Mouse (Mus musculus): ENCODE measurements at regions not wholly inside any gene's neighbourhood (a gene's known extent, or its start where the extent isn't known, plus 50 kb on each side); places are given as distances from the start of the nearest gene placed in this dataset.

DNA sequence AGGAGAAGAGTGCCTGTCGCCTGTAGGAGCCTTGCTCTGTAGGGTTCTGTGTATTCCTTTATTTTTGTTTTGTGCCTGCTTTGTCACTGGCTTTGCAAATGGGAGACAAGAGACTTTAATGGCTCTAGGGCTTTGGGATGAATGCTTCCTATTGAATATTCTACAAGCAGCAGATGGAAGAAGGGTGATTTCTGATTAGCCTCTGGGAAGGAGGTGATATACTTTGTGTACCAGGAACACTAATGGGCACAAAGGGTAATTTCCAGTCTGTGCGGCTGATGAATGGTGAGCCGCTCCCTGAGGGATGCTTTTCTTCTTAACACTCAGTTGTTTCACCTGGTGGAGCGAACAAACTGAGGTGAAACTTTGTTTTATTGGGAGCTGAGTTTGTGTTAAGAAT is 435.5 kb downstream of the Bckdhb start:
- no peak for TF ChIP-seq CTCF (IDR thresholded peaks at IDR 0.05; ENCODE audit: low read depth, low read length)
- no peak for TF ChIP-seq POLR2AphosphoS5 (IDR thresholded peaks at IDR 0.05; ENCODE audit: insufficient replicate concordance, low read depth, low read length)

All from G1E (cell line).